Mouse (Mus musculus): ENCODE results near the gene Pex16. TPM values are rescaled to one million over a fixed set of nuclear protein-coding genes. Genes with fewer than 3 reads are reported as not detected.

Gene Pex16
- total RNA-seq, 1 experiment from 2014 or later = 21.6 TPM

DNA sequence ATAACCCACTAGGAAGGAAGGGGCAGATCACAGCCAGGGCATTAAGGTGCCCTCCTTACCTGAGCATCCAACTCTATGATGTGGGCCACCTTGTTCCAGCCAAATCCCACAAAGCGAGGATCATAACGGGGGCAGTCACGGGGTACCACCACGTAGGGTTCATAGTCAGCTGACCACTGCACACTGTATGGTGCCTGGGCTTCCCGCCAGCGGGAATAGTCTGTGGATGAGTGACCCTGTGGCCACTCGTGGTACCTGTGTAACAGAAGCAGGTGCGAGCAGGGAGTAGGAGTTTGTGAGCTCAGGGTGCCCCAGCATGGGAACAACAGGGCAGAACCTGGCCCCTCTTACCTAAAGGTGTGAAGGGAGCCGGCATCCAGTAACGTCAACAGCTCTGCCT is 8.9 kb upstream of the Pex16 start:
- no peak for ATAC-seq (ENCODE audit: extremely low read depth, insufficient number of reproducible peaks, low FRiP score, poor library complexity, severe bottlenecking)

DNA sequence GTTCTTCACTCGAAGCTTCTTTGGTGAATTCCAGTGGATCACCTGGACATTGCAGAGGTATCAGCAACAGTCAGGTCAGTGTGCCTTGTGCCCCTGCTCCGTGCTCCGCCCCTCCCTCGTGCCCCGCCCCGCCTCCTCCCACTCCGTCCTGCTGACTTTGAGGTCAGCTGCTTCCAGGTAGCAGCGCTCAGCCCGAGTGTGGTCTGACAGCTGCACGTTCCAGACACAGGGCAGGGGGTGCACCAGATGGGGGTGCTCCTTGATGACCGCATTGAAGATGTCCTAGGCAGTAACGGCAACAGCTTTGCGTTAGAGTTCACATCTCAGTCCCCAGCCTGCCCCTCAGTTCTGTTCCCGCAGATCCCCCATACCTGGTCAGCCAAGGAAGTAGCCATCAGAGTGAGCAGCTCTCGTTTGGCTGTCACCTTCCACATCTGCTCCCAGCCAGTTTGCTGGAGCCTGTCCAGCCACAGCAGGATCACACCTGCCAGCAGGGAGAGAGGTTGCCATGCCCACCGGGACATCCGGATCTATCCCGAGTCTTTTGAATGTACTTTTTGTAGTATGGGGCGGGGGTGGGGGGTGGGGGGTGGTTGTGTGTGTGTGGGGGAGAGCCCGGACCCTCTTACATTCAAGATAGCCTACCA is 7.0 kb upstream of the Pex16 start:
- no peak for ATAC-seq (ENCODE audit: extremely low read depth, insufficient number of reproducible peaks, low FRiP score, poor library complexity, severe bottlenecking)

DNA sequence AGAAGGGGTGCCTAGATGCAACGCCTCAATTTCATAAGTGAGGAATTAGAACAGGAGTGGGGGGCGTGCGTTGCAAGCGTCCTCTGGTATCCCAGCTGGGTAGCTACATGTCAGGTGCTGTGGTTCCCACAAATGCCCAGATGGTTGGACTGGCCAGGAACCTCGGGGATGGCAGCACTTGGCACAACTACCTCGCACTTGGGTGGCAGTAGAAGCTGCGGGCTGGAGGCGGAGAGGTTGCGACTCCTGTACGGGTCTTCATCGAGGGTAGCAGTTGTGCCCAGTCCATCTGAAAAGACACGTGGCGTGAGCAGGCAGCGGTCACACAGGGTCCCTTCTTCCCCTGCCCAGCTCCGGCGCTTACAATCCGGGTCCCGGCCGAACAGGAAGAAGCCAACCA is 4.1 kb upstream of the Pex16 start:
- no peak for ATAC-seq (ENCODE audit: extremely low read depth, insufficient number of reproducible peaks, low FRiP score, poor library complexity, severe bottlenecking)

DNA sequence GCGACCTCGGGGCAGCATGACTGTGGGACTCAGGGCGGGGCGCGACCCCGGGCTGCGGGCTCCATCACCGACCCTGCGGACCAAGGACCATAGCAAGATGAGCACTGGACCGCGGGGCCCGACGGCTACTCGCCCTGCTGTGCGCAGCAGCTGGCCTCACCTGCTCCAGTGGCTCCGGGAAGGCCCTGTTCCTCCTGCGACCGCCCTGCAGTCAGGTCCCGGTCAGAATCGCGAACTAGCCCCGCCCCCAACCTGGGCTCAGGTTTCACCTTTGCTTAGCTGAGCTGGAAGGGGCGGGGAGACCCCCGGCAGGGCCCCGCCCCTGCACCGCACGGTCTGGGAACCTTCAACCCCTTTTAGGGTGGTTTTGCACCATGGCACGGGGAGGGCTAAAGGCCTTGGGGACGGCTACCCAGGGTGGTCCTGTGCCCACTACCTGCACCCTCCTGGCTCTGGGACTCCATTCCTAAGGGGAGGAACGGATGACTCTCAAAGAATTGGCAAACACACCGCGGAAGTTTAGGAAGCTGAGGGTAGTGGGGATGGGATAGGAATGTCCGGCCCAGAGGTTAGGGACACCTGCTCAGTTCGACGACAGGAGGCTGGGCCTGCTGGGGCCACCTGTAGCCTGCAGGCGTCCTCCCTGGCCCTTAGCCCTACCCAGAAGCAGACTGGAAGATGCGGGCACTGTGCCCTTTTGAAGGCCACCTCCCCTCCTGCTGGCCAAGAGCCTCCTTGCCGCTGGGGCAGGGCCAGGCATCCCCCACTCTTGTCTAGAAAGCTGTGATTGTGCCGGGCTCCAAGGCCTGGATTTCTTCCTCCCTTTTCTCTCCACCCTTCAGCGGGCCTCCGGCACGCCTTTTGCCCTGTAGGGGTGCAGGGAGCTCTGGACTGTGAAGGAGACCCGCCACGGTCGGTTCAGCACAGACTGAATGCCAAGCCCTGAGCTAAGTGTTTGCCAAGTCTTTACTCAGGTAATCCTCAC is 3.4 kb upstream of the Pex16 start:
- no peak for ATAC-seq (ENCODE audit: extremely low read depth, insufficient number of reproducible peaks, low FRiP score, poor library complexity, severe bottlenecking)

DNA sequence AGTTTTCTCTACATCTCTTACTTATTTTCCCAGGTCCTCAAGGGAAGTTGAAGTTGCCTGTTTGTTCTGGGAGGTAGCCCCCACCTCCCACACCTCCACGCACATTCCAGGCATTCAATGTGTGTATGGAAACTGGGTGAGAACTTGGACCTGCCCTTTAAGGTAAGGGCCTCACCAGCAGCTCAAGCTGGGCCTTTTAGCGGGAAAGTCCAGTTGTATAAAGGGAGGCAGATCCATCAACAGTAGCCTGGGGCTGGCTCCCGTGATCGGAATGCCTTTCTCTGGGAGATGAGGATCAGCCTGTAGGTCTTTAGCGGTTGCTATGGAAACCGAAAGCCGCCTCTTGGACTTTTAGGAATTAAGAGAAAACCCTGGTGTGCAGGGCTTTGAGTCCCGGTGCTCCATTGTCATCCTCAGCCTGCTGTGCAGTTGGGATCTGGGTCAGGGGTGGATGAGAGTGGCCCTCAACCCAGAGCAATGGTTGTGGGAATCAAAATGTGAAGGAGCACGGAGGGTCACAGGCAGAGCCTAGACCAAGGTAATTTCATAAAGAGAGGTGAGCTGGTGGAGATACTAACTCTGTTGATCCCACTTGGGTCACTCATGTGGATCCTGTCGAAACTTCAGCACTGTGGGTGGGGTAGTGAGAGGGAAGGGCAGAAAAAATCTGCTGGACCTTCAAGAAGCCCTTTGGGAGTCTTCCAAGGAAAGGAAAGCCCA is 2.3 kb upstream of the Pex16 start:
- ATAC-seq (ENCODE audit: extremely low read depth, insufficient number of reproducible peaks, low FRiP score, poor library complexity, severe bottlenecking) = no peak

DNA sequence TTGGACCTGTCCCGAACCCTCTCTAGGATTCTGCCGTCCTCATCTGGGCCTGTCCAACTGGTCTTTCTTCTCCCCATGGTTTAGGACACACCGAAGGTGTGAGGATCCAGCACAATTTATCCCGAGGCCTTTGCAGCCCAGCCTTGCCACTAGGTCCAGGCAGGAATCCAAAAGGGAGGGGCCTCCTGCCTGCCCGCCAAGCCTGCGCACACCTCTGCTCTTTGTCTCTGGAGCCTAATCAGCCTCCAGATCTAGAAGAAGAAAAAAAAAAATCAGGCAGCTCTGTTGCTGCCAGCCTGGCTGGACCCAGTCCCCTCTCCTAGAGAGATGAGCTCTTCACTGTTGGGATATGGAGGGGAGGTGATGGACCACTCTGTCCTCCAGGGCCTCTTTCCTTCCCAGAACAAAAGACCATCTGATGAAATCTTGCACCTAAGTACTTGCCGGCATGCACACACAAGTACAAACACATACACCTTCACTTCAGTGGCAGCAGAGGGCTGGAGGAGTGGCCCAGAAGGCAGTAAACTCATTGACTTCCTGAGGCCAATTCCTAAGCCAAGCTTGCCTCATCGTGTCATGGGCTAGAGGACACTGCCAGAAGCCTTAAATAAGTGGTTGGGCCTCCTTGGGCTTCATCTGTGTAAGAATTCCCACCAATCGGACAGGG is 1.6 kb upstream of the Pex16 start:
- ATAC-seq (ENCODE audit: extremely low read depth, insufficient number of reproducible peaks, low FRiP score, poor library complexity, severe bottlenecking) = no peak

DNA sequence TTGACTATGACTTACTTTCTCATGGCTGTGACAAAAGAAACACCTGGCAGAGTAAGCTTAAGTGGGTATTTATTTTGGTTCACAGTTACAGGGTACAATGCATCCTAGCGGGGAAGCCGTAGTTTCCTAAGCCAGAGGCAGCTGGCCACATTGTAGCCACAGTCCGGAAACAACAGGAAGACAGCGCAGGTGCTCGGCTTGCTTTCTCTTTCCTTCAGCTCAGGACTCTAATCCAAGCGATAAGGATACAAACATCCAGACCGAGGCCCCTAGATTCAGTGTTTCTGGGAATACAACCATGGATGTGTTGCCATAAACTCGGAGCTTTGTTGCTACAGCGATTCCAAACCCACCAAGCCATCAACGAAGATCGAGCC is 1.1 kb upstream of the Pex16 start:
- ATAC-seq (ENCODE audit: extremely low read depth, insufficient number of reproducible peaks, low FRiP score, poor library complexity, severe bottlenecking) = no peak

DNA sequence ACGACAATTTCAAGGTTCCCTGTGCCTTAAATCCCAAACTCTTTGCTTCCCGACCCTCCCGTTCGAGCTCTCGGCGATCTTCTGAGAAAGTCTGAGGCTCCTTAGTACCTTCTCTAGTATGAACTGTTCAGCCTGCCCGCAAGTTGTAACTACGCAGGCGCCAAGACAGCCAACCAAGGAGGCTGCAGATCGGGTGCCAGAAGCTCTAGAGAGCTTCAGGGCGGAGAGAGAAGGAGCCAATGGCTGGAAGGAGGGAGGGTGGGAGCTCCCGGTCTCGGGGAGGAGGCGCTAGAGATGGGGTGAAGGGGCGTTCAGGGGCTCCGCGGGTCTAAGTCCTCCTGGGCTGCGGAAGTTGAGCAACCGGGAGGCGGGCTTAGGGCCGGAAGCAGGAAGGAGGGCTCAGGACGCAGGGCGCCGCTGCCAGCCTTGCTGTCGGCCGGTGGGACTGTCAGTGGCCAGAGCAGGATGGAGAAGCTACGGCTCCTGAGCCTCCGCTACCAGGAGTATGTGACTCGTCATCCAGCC is 685 bp downstream of the Pex16 start:
- peak; percentile 94 for ATAC-seq (ENCODE audit: extremely low read depth, insufficient number of reproducible peaks, low FRiP score, poor library complexity, severe bottlenecking)

DNA sequence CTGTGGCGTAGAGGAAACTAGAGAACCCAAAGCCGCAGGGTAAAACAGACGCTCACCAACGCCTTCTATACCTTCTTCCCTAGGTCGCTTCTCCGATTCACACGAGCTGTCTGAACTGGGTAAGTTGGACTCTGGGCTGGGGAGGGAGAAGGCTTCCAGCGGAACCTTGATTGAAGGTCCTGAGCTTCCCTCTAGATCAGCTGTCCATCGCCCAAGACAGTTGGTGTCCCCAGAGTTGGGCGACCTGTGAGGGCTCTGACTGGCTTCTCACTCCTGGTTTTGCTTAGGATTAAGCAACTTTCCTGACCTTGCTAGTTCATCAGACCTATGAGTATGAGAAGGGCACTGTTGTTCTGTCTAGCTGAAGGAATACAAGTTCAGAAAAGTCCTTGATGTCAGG is 1.3 kb downstream of the Pex16 start:
- ATAC-seq (ENCODE audit: extremely low read depth, insufficient number of reproducible peaks, low FRiP score, poor library complexity, severe bottlenecking) = no peak

DNA sequence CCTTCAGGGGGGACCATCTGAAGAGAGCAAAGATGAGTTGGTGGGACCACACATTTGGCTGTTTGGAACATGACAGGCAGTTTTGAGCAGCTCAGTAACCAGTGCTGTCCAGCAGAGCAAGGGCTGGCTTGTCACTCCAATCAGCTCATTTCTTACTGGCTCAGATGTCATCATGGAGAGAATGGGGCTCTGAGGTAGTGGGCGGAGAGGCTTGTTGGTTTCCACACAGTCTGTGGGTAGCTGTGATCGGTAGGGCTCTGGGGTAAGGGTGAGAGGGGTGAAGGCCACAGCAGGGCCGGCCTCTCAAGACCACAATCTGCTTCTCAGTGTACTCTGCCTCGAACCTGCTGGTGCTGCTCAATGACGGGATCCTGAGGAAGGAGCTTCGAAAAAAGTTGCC is 1.8 kb downstream of the Pex16 start:
- ATAC-seq (ENCODE audit: extremely low read depth, insufficient number of reproducible peaks, low FRiP score, poor library complexity, severe bottlenecking) = no peak

DNA sequence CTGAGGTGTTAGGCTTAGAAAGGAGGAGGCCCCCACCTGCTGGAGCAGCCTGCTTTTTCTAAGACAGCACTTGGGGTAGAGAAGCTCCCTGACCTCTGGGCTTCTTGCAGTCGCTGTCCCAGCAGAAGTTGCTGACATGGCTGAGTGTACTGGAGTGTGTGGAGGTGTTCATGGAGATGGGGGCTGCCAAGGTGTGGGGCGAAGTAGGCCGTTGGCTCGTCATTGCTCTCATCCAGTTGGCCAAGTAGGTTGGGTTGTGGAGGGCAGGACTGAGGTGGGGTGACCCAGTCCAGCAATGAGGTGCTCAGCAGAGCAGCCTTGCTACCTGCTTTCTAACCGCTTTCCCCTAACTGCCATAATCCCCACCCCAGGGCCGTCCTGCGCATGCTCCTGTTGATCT is 2.8 kb downstream of the Pex16 start:
- no peak for ATAC-seq (ENCODE audit: extremely low read depth, insufficient number of reproducible peaks, low FRiP score, poor library complexity, severe bottlenecking)

DNA sequence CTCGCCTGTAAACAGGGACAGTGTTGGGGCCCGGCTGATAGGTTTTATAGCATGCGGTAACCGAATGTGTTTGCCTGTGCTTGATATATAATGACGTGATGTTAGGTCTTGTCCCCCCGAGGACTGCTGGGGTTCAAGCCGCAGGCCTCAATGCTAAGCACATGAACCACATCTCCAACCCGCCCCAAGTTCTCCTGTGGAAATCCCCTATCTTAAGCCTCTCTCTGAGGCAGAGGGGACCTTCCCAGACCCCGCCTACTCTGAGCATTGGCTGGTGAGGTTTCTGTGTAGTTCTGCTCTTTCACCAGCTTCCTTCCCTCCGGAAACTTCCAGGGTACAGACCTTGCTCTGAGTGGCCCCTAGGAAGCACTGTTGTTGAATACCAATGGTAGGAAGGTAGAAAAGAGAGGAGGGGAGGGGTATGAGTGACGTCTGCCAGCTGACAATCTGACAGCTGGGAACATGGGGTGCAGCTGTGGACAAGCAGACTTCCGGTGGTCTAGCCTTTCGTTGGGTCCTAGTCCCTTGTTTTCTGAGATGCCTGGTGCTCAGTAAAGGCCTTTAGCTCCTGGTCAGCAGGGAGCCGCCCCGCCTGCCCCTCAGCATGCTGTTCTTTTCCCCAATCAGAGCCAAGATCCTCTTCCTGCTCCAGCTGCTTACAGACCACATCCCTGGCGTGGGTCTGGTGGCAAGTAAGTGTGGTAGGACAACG is 5.5 kb downstream of the Pex16 start:
- no peak for ATAC-seq (ENCODE audit: extremely low read depth, insufficient number of reproducible peaks, low FRiP score, poor library complexity, severe bottlenecking)

DNA sequence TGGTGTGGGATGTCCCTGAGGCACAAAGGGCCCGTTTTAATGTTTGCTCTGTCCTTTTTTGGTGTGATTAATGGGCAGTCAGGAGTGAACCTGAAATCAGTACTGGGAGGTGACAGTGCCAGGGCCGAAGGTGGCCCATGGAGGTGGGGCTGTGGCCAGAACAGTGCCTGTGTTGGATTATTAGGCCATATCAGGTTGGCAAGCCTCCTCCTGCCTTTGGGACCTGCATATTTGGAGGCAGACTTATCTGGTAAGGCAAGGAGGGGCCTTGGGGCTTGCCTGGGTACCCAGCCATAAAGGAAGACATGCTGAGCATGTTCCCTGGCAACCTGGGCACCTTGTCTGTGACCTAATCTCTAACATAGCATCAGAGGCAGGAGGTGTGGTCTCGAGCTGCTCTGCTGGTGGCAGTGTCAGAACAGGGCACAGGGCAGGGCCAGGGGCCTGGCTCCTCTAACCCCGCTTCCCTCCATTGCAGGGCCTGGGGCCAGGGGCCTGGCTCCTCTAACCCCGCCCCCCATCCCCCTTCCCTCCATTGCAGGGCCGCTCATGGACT is 6.1 kb downstream of the Pex16 start:
- ATAC-seq (ENCODE audit: extremely low read depth, insufficient number of reproducible peaks, low FRiP score, poor library complexity, severe bottlenecking) = no peak

DNA sequence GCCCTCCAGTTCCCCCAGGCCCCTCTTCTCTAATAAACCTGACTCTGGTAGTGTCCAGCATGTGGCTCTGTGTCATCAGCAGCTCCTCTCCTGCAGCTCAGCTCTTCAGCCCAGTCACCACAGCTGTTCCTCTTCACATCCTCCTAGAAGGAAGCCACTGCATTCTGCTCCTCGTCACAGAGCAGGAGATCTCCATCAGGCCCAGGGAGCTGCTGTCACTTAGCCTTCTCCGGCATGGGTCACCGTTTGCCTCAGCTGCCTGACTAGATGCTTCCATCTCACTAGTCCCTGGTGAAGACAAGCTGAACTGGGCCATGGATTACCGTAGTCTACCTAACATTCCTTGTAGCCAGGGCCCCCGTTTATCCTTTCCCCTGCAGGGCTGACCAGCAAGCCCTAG is 6.7 kb downstream of the Pex16 start:
- ATAC-seq (ENCODE audit: extremely low read depth, insufficient number of reproducible peaks, low FRiP score, poor library complexity, severe bottlenecking) = no peak

DNA sequence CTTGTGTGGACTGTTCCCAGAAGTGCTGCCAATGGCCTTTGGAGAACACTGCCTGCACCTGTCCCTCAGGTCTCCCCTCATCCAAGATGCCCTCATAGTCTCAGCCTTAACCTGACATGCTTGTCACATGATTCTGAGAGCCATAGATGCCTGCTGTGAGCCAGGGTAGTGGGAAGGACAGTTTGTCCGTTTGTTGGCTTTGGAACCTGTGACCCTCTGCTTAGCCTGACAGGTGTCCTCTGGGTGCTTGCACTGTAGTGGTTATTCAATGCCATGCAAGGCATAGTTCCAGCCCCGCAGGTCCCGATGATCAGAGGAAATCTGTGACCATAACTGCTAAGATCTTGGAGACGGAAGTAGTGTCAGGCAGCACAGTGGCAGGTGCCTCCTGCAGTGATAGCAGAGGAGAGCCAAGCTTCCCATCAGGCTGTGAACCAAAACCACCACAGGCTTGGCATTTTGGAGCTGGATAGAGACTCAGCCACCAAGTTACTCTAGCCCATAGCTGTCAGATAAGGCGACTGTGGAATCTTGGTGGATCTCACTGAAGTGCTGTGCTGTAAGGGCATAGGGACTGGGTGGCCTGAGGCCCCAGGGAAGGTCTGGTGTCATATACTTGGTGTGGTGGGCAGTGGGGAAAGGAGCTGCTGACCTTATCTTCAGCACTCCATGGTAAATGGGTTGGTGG is 7.6 kb downstream of the Pex16 start, which contains the start of gene 1700029I15Rik:
1700029I15Rik (plus strand) TSS at position 638 of the 688 bp plus-strand sequence.
- no peak for ATAC-seq (ENCODE audit: extremely low read depth, insufficient number of reproducible peaks, low FRiP score, poor library complexity, severe bottlenecking)

DNA sequence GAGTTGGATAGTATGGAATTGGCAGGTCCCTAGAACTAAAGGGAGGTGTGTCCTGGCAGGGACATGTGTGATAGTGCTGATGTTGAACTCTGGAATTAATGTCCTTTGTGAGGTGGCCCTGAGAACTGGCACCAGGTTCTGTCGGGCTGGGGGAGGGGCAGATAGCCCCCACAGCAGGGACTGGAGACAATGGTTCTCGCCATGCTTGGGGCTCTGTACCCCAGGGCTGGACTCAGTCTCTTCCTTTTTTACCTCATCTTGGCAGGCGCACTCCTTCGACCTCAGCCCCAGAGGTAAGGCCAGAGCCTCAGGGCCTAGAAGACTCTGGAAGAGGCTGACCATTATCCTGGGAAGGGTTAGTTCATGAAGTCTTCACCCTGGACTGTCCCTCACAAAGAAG is 8.3 kb downstream of the Pex16 start:
- ATAC-seq (ENCODE audit: extremely low read depth, insufficient number of reproducible peaks, low FRiP score, poor library complexity, severe bottlenecking) = no peak

DNA sequence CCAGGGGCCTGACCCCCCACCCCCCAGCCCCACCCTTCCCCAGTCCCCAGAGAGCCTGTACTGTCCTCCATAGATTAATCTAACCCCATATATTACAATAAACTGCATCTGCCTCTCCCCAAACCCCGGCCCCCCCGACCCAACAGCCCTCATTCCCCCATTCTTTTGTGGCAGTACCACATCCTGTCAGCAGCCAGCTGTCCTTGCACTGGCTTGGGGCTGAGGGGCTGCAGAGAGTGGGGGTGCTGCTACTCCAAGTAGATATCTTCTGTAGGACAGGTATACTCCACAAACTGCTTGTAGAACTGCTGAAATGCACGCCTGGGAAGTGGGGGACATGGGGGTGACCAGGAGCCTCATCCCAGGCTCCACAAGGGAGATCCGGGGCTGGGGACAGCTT is 9.6 kb downstream of the Pex16 start:
- ATAC-seq (ENCODE audit: extremely low read depth, insufficient number of reproducible peaks, low FRiP score, poor library complexity, severe bottlenecking) = no peak

Measured in neutrophil, adult 5-6 weeks (primary cell).